Mouse (Mus musculus) fibroblast of lung, adult 2 months (primary cell): Measurements from ENCODE around the gene Dnal4.
"Not testable (repeated sequence)": the region's sequence is repeated elsewhere in the genome, so short reads cannot be mapped to it uniquely, and the experiment has no call there.

Experiments
- DNase-seq: peaks from one replicate; pipeline ENCODE4 v3.0.0-alpha.2; 2011; ENCODE audit warnings: low read depth

The Dnal4 gene

GRCm38 (mm10) chr15:79777749-79778148 lies at the start of gene Dnal4:
Gene Dnal4 (minus strand): TSS chr15:79777849.
- no peak for DNase-seq

GRCm38 (mm10) chr15:79827061-79827777 lies 49.6 kb upstream of the Dnal4 start:
- no peak for DNase-seq

- no peak for DNase-seq
These were observed 48.7 kb upstream of the Dnal4 start for GRCm38 (mm10) chr15:79826221-79826935.

GRCm38 (mm10) chr15:79825146-79825825 lies 47.6 kb upstream of the Dnal4 start:
- DNase-seq, result no peak

GRCm38 (mm10) chr15:79823588-79824280 lies 46.1 kb upstream of the Dnal4 start:
- no peak for DNase-seq

- no peak for DNase-seq
These were observed 44.9 kb upstream of the Dnal4 start for GRCm38 (mm10) chr15:79822265-79823199.

- no peak for DNase-seq
These were observed 40.7 kb upstream of the Dnal4 start for GRCm38 (mm10) chr15:79818325-79818724.

- DNase-seq, result no peak
These were observed 36.1 kb upstream of the Dnal4 start for GRCm38 (mm10) chr15:79813666-79814258.

- not testable (repeated sequence) for DNase-seq
These were observed 35.2 kb upstream of the Dnal4 start for GRCm38 (mm10) chr15:79812840-79813239.

GRCm38 (mm10) chr15:79810997-79811396 lies 33.3 kb upstream of the Dnal4 start:
- no peak for DNase-seq

GRCm38 (mm10) chr15:79810061-79810460 lies 32.4 kb upstream of the Dnal4 start:
- DNase-seq, result no peak

GRCm38 (mm10) chr15:79808658-79809057 lies 31.0 kb upstream of the Dnal4 start:
- DNase-seq, result no peak

GRCm38 (mm10) chr15:79808114-79808513 lies 30.5 kb upstream of the Dnal4 start:
- DNase-seq, result no peak

- DNase-seq, result no peak
These were observed 29.4 kb upstream of the Dnal4 start for GRCm38 (mm10) chr15:79807050-79807449.

GRCm38 (mm10) chr15:79805246-79805645 lies 27.6 kb upstream of the Dnal4 start:
- no peak for DNase-seq

GRCm38 (mm10) chr15:79804352-79805071 lies 26.9 kb upstream of the Dnal4 start, which contains the start of gene Nptxr:
Gene Nptxr (minus strand): TSS chr15:79804766.
- no peak for DNase-seq

- no peak for DNase-seq
These were observed 26.1 kb upstream of the Dnal4 start for GRCm38 (mm10) chr15:79803533-79804351.

GRCm38 (mm10) chr15:79802304-79802703 lies 24.7 kb upstream of the Dnal4 start:
- DNase-seq, result no peak

- DNase-seq, result no peak
These were observed 24.0 kb upstream of the Dnal4 start for GRCm38 (mm10) chr15:79801646-79802045.
